Mouse (Mus musculus): ENCODE data around the gene Hist2h2be.

Hist2h2be gene

DNA sequence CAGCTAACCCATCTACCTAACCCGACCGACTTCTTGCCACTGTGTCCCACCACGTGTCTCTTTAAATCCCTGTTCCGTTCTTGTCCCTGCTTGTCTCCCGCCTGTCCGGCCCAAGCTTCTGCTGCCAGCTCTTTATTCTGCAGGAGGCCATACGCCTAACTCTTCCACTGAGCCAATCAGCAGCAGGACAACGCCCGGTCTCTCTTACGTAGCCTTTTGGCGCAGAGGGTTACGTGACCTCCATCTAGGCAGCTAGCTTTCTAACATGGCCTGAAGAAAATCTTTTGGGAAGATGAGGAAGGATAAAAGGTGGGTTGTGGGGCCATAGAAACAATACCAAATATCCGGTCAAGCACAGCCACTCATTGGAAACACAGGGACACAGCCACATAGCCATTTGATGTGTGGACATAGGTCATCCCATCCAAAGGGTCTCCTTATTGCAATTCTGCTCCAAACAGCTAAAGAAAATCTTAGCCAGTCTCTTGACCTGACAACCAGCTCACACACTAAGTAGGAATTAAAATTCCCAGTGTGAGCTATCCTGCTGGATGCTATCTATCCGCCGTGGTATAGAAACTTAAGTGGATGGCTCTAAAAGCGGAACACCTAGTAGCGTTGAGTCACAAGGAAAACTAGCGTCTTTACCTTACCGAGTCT lies 41.4 kb downstream of the Hist2h2be start:
- DNase-seq (ENCODE audit: extremely low spot score, low spot score), result peak; percentile 81

DNA sequence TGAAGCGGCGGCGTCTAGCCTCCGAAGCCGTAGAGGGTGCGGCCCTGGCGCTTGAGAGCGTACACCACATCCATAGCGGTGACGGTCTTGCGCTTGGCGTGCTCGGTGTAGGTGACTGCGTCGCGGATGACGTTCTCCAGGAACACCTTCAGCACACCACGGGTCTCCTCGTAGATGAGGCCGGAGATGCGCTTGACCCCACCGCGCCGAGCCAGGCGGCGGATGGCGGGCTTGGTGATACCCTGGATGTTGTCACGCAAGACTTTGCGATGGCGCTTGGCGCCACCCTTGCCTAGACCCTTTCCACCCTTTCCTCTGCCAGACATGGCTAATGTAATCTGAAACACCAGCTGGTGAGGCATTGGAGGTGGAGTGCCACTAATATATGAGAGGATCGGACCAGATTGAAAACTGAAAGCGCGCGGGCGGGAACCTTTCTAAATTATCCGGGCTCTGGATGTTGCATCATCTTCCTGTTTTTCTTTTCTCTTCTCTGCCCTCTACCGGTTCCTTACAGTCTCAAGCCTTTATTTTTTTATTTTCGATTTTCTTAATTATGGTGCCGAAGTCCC lies 42.1 kb downstream of the Hist2h2be start, which contains the start of gene Hist2h4:
Gene Hist2h4 (minus strand): TSS at position 333 of the 572 bp plus-strand sequence.
- peak; percentile 97 for DNase-seq (ENCODE audit: extremely low spot score, low spot score)

DNA sequence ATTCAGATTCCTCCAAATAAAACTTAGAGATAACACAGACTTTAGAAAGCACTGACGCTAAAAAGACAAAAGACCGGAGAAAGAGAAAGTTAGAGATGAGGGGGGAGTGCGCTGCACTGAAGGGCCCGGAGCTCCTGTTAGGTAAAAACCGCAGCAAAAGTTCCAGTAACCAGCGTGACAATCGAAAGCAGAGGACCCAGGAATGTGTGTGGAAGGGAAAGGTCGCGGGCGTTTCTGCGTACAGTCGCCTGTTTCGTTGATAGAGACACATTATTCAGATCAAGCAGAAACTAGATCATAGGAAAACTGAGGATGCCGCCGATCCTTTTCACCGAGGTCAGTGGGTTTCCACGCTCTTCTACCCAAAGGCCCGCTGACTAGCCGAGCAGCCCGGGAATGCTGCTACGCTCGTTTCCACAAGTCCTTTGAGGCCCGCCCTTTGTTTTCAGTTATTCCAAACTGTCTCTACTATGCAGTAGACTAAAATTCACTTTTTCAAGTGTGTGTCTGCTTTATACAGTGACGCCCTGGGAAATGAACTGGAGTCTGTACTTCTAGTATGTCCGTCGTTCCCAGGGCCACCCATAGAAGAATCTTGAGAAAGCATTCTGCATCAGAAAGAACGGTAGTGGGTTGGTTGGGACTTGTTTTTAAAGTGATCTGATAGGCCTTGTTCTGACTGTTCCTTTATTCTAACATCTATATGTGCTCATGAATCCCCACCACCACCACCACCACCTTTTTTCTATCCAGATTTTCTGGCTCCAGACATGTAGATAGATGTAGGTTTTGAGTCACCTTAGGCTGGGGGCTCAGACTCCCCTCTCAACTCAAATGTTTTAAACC lies 42.9 kb downstream of the Hist2h2be start:
- DNase-seq (ENCODE audit: extremely low spot score, low spot score), result peak; percentile 68

DNA sequence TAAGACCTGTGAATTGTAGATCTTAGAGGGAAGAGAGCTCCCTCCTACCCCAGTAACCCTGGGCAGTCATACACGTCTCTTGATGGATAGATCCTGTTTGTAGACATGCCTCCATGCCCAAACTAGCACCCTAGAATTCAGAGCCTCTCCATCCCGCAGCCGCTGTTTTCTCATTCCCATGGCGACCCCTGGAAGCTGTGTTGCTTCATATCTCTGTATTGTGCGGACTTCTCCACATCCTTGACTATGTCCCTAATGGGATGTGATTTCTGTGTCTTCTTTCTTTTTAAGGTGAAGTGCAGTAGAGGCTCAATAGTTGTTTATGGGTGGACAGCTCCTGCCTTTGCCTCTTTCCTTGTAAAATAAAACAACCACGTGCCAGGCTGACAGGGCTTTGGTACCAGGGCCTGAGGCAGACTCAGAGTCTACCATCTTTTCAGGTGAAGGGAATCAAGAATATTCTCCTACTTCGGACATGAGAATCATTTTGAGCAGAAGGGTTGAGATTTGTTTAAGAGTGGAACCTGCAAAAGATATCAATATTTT lies 43.6 kb downstream of the Hist2h2be start:
- no peak for DNase-seq (ENCODE audit: extremely low spot score, low spot score)

DNA sequence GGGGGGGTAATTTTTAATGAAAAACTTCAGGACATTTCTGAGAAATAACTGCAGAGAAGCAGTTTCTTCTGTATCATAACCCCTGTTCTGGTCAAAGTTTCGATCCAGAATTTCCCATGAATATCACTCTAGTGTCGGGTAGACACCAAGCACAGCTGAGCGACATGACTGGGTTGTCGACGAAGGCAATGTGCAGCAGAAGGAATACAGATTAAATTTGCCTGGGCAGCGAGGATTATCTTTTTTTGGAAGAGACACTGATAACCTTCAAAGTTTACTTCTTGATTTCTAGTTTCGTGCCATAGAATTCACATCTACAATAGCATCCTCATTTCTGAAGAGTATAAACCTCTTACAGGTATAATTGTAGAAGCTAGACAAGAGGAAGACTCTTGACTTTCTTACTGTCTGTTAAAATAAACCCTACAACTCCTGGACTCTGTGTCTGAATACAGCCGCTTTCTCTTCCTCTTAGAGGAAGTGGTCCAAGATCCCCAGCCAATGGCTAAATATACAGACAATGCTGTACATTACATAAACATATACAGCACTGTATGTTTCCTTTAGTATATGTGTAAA lies 45.3 kb downstream of the Hist2h2be start:
- no peak for DNase-seq (ENCODE audit: extremely low spot score, low spot score)

DNA sequence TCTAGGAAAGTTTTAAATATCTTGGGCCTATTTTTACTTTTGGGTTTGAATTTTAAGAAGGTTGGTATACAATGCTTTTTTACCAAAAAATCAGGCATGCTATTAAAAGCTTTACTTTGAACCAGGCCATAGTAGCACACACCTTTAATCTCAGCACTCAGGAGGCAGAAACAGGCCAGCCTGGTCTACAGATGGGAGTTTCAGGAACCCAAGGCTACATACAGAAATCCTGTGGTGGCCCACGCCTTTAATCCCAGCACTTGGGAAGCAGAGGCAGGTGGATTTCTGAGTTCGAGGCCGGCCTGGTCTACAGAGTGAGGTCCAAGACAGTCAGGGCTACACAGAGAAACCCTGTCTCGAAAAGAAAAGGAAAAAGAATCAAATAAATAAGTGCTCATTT lies 46.6 kb downstream of the Hist2h2be start:
- no peak for DNase-seq (ENCODE audit: extremely low spot score, low spot score)

DNA sequence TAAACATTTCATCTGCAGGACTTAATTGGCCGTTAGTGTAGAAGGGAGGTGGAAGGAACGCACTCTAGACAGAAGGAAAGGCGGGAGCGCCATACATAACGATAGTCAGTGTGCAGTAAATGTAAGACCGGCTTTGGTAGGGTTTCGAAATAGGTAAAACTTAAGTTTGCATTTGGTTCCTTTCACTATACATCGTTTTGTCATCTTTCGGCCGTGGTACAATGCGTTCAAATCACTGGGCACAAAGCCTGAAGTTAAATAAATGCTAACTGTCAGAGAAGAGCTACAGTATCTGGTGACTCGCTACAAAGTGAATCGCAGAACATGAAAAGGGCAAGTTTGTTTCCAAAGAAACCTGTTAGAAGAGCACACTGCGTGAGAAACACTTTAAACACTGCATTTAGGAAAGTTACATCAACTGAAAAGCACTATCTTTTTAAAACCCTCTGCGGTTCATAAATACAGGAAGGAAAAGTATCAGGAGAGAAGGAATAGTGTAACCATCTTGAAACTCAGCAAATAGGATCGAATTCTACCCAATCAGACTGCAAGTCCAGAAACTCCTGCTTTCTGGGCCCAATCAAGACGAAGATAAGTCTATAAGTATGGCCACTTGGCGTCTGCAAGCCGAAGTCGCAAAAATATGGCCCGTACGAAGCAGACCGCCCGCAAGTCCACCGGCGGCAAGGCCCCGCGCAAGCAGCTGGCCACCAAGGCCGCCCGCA lies 47.3 kb downstream of the Hist2h2be start, which contains the start of gene Hist2h3b:
Gene Hist2h3b (plus strand): TSS at position 604 of the 725 bp plus-strand sequence.
- DNase-seq (ENCODE audit: extremely low spot score, low spot score), result peak; percentile 79

DNA sequence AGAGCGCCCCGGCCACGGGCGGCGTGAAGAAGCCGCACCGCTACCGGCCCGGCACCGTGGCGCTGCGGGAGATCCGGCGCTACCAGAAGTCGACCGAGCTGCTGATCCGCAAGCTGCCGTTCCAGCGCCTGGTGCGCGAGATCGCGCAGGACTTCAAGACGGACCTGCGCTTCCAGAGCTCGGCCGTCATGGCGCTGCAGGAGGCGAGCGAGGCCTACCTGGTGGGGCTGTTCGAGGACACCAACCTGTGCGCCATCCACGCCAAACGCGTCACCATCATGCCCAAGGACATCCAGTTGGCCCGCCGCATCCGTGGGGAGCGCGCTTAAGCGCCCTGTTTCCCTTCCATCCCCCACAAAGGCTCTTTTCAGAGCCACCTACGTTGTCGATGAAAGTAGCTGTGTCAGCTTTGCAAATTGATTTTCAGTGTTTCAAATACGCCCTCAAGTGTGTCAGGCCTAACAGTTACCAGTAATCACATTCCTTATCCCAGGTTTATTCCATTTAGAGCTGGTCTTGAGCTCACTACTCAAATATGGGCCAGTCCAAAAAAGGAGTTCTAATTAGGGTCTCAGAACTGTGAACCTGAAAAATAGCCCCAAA lies 48.0 kb downstream of the Hist2h2be start:
- DNase-seq (ENCODE audit: extremely low spot score, low spot score), result peak; percentile 60

DNA sequence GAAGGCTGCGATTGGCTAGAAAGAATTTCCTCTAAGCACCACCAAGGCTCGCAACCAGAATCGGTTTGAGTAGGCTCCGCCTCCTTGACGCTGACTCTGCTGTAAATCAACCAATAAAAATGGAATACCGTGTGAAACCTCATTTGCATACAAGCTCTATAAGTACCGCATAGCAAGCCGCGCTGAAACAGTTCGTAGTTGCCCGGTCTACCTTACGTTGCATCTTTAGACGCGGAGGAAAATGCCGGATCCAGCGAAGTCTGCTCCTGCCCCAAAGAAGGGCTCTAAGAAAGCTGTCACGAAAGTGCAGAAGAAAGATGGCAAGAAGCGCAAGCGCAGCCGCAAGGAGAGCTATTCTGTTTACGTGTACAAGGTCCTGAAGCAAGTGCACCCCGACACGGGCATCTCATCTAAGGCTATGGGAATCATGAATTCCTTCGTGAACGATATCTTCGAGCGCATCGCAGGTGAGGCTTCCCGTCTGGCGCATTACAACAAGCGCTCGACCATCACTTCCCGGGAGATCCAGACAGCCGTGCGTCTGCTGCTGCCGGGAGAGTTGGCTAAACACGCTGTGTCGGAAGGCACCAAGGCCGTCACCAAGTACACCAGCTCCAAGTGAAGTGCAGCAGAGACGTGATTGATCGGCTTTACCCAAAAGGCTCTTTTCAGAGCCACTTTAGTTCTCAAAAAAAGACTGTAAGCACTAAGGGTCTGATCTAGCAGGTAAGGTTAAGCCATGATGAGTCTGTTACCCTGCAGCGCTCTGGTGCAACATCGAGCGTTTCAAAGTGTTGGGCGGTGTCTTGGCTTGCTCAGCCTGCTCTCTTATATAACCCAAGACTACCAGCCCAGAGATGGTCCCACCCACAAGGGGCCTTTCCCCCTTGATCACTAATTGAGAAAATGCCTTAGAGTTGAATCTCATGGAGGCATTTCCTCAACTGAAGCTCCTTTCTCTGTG lies 48.9 kb downstream of the Hist2h2be start, which contains the start of gene Hist2h2bb:
Gene Hist2h2bb (plus strand): TSS at position 242 of the 964 bp plus-strand sequence.
- peak; percentile 92 for DNase-seq (ENCODE audit: extremely low spot score, low spot score)
